Mouse (Mus musculus): ENCODE results near the gene Bin2. TPM values are rescaled to one million over a fixed set of nuclear protein-coding genes. Genes with fewer than 3 reads are reported as not detected.

Gene Bin2
- total and polyA plus RNA-seq, 3 experiments, result 51.4 to 89.9 (median 64.8) TPM

DNA sequence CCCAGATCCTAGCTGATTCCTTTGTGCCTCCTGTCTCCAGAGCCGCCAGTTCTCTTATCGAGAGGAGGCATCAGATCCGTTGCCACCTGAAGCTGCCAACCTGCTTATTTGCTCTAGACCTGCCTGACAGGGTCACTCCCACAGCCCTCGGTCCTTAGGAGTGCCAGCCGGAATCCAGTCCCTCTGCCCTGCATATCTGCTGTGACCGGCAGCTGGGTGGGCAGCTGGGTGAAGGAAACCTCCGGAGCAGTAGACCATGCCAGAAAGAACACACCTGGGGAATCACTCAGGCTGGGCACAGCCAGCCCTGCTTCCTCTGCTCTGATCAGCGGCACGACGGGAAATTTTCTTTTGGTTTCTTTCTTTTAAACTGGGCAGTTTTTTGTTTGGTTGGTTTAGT lies 36.0 kb downstream of the Bin2 start:
- H3K4me3 ChIP-seq (replicated peaks in 1 of 3; ENCODE audit: low read depth in 2 of 3, low read length in 2 of 3, poor library complexity in 1 of 3), result no peak overlapping the region
- DNase-seq (ENCODE audit: extremely low read depth), result no peak
- dilution Hi-C loops (cut with MboI; ENCODE audit: extremely low pct_ligation_motif_present, extremely low pct_unique_long_range_greater_than_20kb, low sequenced_read_pairs), result no loop called here
- H3K4me1 ChIP-seq (ENCODE audit: control insufficient read depth in 1 of 2, insufficient read depth in 2 of 2), result peaks cover 13 to 55% of the 10 kb centered on the region in 2 experiments
- no peaks in the 10 kb centered on the region for H3K79me2 ChIP-seq (replicated peaks; ENCODE audit: control insufficient read depth, extremely low read depth, insufficient read depth, poor library complexity, severe bottlenecking)
- peaks cover 9% of the 10 kb centered on the region for H3K27me3 ChIP-seq (replicated peaks)
- no peak overlapping the region for H3K27ac ChIP-seq (ENCODE audit: insufficient read depth, low read depth)
- H3K36me3 ChIP-seq (replicated peaks in 1 of 2; ENCODE audit: control insufficient read depth in 1 of 2, insufficient read depth in 1 of 2, low read length in 1 of 2), result no peaks in the 10 kb centered on the region
- in situ Hi-C loops (cut with MboI; ENCODE audit: low pct_ligation_motif_present, low pct_unique_long_range_greater_than_20kb, low sequenced_read_pairs), result no loop called here
- no peak overlapping the region for H3K9ac ChIP-seq (ENCODE audit: insufficient read depth, low read depth)
- no peak overlapping the region for H3K4me2 ChIP-seq (ENCODE audit: insufficient read depth, low read depth, poor library complexity, severe bottlenecking)
- H3K9me3 ChIP-seq (replicated peaks; ENCODE audit: low read length), result no peaks in the 10 kb centered on the region
- no peak for TF ChIP-seq CTCF (conservative IDR thresholded peaks at IDR 0.05 in 1 of 2, IDR thresholded peaks at IDR 0.05 in 1 of 2; ENCODE audit: low read depth in 2 of 2, low read length in 2 of 2)
- TF ChIP-seq MYC (IDR thresholded peaks at IDR 0.05; ENCODE audit: low read depth, low read length), result no peak
- no peak for TF ChIP-seq RAD21 (IDR thresholded peaks at IDR 0.05; ENCODE audit: low read depth, low read length)
- TF ChIP-seq ZNF384 (IDR thresholded peaks at IDR 0.05; ENCODE audit: low read depth, low read length), result no peak
- TF ChIP-seq UBTF (IDR thresholded peaks at IDR 0.05; ENCODE audit: low read depth, low read length), result no peak
- TF ChIP-seq CHD2 (IDR thresholded peaks at IDR 0.05; ENCODE audit: low read length), result no peak
- no peak for TF ChIP-seq RCOR1 (conservative IDR thresholded peaks at IDR 0.05; ENCODE audit: low read depth, low read length)
- TF ChIP-seq ZC3H11A (IDR thresholded peaks at IDR 0.05; ENCODE audit: low read depth, low read length), result no peak

DNA sequence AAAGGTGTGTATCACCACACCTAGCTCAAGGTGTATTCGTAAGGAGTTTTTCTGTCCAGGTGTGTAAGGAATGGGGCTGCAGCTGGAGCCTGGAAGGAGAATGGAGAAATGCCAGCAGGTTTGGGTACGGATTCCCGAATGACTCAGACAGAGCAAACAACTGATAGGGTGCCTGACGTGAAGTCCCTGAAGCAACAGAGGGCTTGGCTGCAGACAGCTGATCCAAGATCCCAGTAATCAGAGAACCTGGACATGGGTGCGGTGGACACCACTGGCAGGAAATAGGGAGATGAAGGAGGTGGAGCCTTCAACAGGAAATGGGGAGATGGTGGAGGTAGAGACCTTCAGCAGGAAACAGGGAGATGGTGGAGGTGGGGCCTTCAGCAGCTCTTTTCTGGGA lies 37.0 kb downstream of the Bin2 start:
- Histone ChIP-seq H3K9me3 (replicated peaks; ENCODE audit: low read length) (no peaks in the 10 kb centered on the region), H3K36me3 (replicated peaks in 1 of 2; ENCODE audit: control insufficient read depth in 1 of 2, insufficient read depth in 1 of 2, low read length in 1 of 2) (no peaks in the 10 kb centered on the region), H3K4me1 (ENCODE audit: control insufficient read depth in 1 of 2, insufficient read depth in 2 of 2) (peaks cover 7 to 46% of the 10 kb centered on the region in 2 experiments; a peak in 3 of 4 replicates), H3K79me2 (replicated peaks; ENCODE audit: control insufficient read depth, extremely low read depth, insufficient read depth, poor library complexity, severe bottlenecking) (no peaks in the 10 kb centered on the region), H3K27ac (ENCODE audit: insufficient read depth, low read depth) (no peak overlapping the region), H3K27me3 (replicated peaks) (peaks cover 9% of the 10 kb centered on the region), H3K4me2 (ENCODE audit: insufficient read depth, low read depth, poor library complexity, severe bottlenecking) (no peak overlapping the region), H3K4me3 (replicated peaks in 1 of 3; ENCODE audit: low read depth in 2 of 3, low read length in 2 of 3, poor library complexity in 1 of 3) (no peak overlapping the region), H3K9ac (ENCODE audit: insufficient read depth, low read depth) (no peak overlapping the region)
- DNase-seq (ENCODE audit: extremely low read depth), result no peak
- dilution Hi-C loops (cut with MboI; ENCODE audit: extremely low pct_ligation_motif_present, extremely low pct_unique_long_range_greater_than_20kb, low sequenced_read_pairs) (no loop called here), in situ Hi-C loops (cut with MboI; ENCODE audit: low pct_ligation_motif_present, low pct_unique_long_range_greater_than_20kb, low sequenced_read_pairs) (no loop called here)
- no peak for TF ChIP-seq JUND (conservative IDR thresholded peaks at IDR 0.05; ENCODE audit: low read depth, low read length)
- TF ChIP-seq ZMIZ1 (IDR thresholded peaks at IDR 0.05; ENCODE audit: low read depth, low read length), result no peak
- TF ChIP-seq NRF1 (IDR thresholded peaks at IDR 0.05; ENCODE audit: low read depth, low read length), result no peak
- no peak for TF ChIP-seq JUN (IDR thresholded peaks at IDR 0.05; ENCODE audit: insufficient read depth, low read depth, low read length)
- no peak for TF ChIP-seq ZKSCAN1 (IDR thresholded peaks at IDR 0.05; ENCODE audit: borderline replicate concordance, low read depth, low read length)
- no peak for TF ChIP-seq MYC (IDR thresholded peaks at IDR 0.05; ENCODE audit: low read depth, low read length)
- TF ChIP-seq USF1 (IDR thresholded peaks at IDR 0.05; ENCODE audit: low read depth, low read length), result no peak

Data from CH12.LX (cell line).